Mouse (Mus musculus): ENCODE results near the gene Mlc1.

- TF ChIP-seq CTCF (IDR thresholded peaks at IDR 0.05; ENCODE audit: borderline replicate concordance, control insufficient read depth, extremely low read depth, insufficient read depth, low read length, poor library complexity) (no peak), POLR2A (IDR thresholded peaks at IDR 0.05; ENCODE audit: control insufficient read depth, extremely low read depth, insufficient read depth, low read length, poor library complexity) (no peak)
Observed at GRCm38 (mm10) chr15:88943896-88944551, 34.8 kb downstream of the Mlc1 start.
